Mouse (Mus musculus) lung, adult 2 months (tissue): ENCODE measurements at regions not wholly inside any gene's neighbourhood (a gene's known extent, or its start where the extent isn't known, plus 50 kb on each side); places are given as distances from the start of the nearest gene placed in this dataset.

Experiments
- CTCF ChIP-seq: fragments of 200-500 bp; IDR thresholded peaks from 2 replicates; pipeline ENCODE4 v1.5.1; 2011; ENCODE audit warnings: mild to moderate bottlenecking, low read length, control low read depth; ENCODE audit not compliant: insufficient read depth
- POLR2A ChIP-seq: fragments of 200-500 bp; IDR thresholded peaks from 2 replicates; pipeline ENCODE4 v1.6.1; 2011; ENCODE audit warnings: low read depth, mild to moderate bottlenecking, control low read depth, low read length, borderline replicate concordance; ENCODE audit errors: extremely low read depth

GRCm38 (mm10) chr3:149105181-149105580 lies 114.8 kb upstream of the Adgrl2 start:
- TF ChIP-seq CTCF, result no peak
- no peak for TF ChIP-seq POLR2A
